Mouse (Mus musculus) liver, embryonic 16.5 days (tissue): ENCODE results near the gene Tnfrsf13c. TPM values are rescaled to one million over a fixed set of nuclear protein-coding genes. Genes with fewer than 3 reads are reported as not detected.

Source experiments
- ATAC-seq: fragments of 200-750 bp; cut with Nextera tagmentation; 2 replicates; pipeline ENCODE4 v1.8.0; 2017; ENCODE audit warnings: low read depth, mild to moderate bottlenecking, moderate number of reproducible peaks, moderate library complexity
- H3K27ac ChIP-seq: fragments of 300-500 bp; sonication (generic); 2 replicates; pipeline ENCODE4 v1.5.1; 2014; ENCODE audit warnings: mild to moderate bottlenecking, low read length
- H3K27me3 ChIP-seq: fragments of 300-500 bp; sonication (generic); 2 replicates; pipeline ENCODE4 v1.6.1; 2014; ENCODE audit warnings: low read depth, low read length, mixed read lengths; ENCODE audit not compliant: control insufficient read depth, insufficient read depth
- H3K36me3 ChIP-seq: fragments of 300-500 bp; sonication (generic); 2 replicates; pipeline ENCODE4 v1.6.1; 2014; ENCODE audit warnings: mild to moderate bottlenecking; ENCODE audit not compliant: control insufficient read depth, insufficient read depth
- H3K4me1 ChIP-seq: fragments of 300-500 bp; sonication (generic); 2 replicates; pipeline ENCODE4 v1.6.1; 2014; ENCODE audit warnings: low read depth, low read length, mixed read lengths; ENCODE audit not compliant: control insufficient read depth
- H3K4me2 ChIP-seq: fragments of 300-500 bp; sonication (generic); 2 replicates; pipeline ENCODE4 v1.6.1; 2014; ENCODE audit warnings: low read depth, low read length, mixed read lengths
- H3K4me3 ChIP-seq: fragments of 300-500 bp; sonication (generic); 2 replicates; pipeline ENCODE4 v1.5.1; 2014; ENCODE audit warnings: low read depth, mild to moderate bottlenecking, low read length
- H3K9ac ChIP-seq: fragments of 300-500 bp; sonication (generic); 2 replicates; pipeline ENCODE4 v1.6.1; 2014; ENCODE audit warnings: low read depth, low read length
- H3K9me3 ChIP-seq: fragments of 300-500 bp; sonication (generic); replicated peaks from 2 replicates; pipeline ENCODE4 v1.6.1; 2016; ENCODE audit warnings: low read length; ENCODE audit not compliant: control insufficient read depth
- WGBS: fragments of 180-500 bp; shearing (Covaris S2); extraction: QIAGEN DNeasy Blood & Tissue Kit; methylation state at CpG from one replicate; pipeline ENCODE4 v1.1.7; 2014; ENCODE audit not compliant: insufficient replicate concordance; 5-methylcytosine and 5-hydroxymethylcytosine counted together
- polyA plus RNA-seq: library from polyadenylated mRNA; unstranded; fragments of >200 nt; fragmentation: Nextera tagmentation; extraction: Ambion mirVana; gene quantifications from 2 replicates; pipeline ENCODE4 v1.2.1, GENCODE M21; 2015

Tnfrsf13c gene
- polyA plus RNA-seq, 1 experiment from 2014 or later: 0.93 TPM

GRCm38 (mm10) chr15:82221104-82221860, 2.9 kb downstream of the Tnfrsf13c start:
- no peak overlapping the region for H3K4me2 ChIP-seq
- H3K36me3 ChIP-seq: no peaks in the 10 kb centered on the region
- H3K27me3 ChIP-seq: peaks cover 57% of the 10 kb centered on the region
- no peak overlapping the region for H3K27ac ChIP-seq
- no peaks in the 10 kb centered on the region for H3K9me3 ChIP-seq
- H3K4me1 ChIP-seq: peaks cover 15% of the 10 kb centered on the region
- no peak overlapping the region for H3K4me3 ChIP-seq
- no peak for ATAC-seq
- WGBS: 68% methylated on average over 14 of the region's 14 CpGs
- H3K9ac ChIP-seq: no peak overlapping the region

- no peak for ATAC-seq
- Histone ChIP-seq H3K27ac (no peak overlapping the region), H3K4me2 (no peak overlapping the region), H3K36me3 (no peaks in the 10 kb centered on the region), H3K9me3 (no peaks in the 10 kb centered on the region), H3K4me1 (peaks cover 15% of the 10 kb centered on the region), H3K4me3 (no peak overlapping the region), H3K9ac (no peak overlapping the region), H3K27me3 (peaks cover 66% of the 10 kb centered on the region)
- 57% methylated on average over 12 of the region's 12 CpGs for WGBS
Measured at GRCm38 (mm10) chr15:82220003-82220675, 4.0 kb downstream of the Tnfrsf13c start.

GRCm38 (mm10) chr15:82218778-82219666, 5.1 kb downstream of the Tnfrsf13c start:
- no peak overlapping the region for H3K4me3 ChIP-seq
- peaks cover 4% of the 10 kb centered on the region for H3K4me1 ChIP-seq
- no peak overlapping the region for H3K4me2 ChIP-seq
- H3K27me3 ChIP-seq: peaks cover 64% of the 10 kb centered on the region
- no peak overlapping the region for H3K27ac ChIP-seq
- H3K36me3 ChIP-seq: no peaks in the 10 kb centered on the region
- no peak overlapping the region for H3K9ac ChIP-seq
- H3K9me3 ChIP-seq: no peaks in the 10 kb centered on the region
- no peak for ATAC-seq
- WGBS: 25% methylated on average over 26 of the region's 26 CpGs

- H3K4me3 ChIP-seq: no peak overlapping the region
- no peaks in the 10 kb centered on the region for H3K36me3 ChIP-seq
- 45% methylated on average over 9 of the region's 9 CpGs for WGBS
Measured at GRCm38 (mm10) chr15:82217980-82218379, 6.2 kb downstream of the Tnfrsf13c start.

GRCm38 (mm10) chr15:82217039-82217438, 7.1 kb downstream of the Tnfrsf13c start:
- Histone ChIP-seq H3K36me3 (no peaks in the 10 kb centered on the region), H3K4me2 (no peak overlapping the region), H3K27me3 (peaks cover 65% of the 10 kb centered on the region), H3K9ac (no peak overlapping the region), H3K27ac (no peak overlapping the region), H3K4me1 (peaks cover 2% of the 10 kb centered on the region), H3K4me3 (no peak overlapping the region), H3K9me3 (no peaks in the 10 kb centered on the region)
- 49% methylated on average over 7 of the region's 7 CpGs for WGBS
- ATAC-seq: no peak

More at GRCm38 (mm10) chr15:82217980-82218379, 6.2 kb downstream of the Tnfrsf13c start:
- ATAC-seq: no peak
- H3K4me2 ChIP-seq: no peak overlapping the region
- H3K9me3 ChIP-seq: no peaks in the 10 kb centered on the region
- H3K9ac ChIP-seq: no peak overlapping the region
- peaks cover 64% of the 10 kb centered on the region for H3K27me3 ChIP-seq
- H3K4me1 ChIP-seq: no peaks in the 10 kb centered on the region
- no peak overlapping the region for H3K27ac ChIP-seq

- ATAC-seq: no peak
- H3K27me3 ChIP-seq: peaks cover 72% of the 10 kb centered on the region
Measured at GRCm38 (mm10) chr15:82216142-82216827, 7.9 kb downstream of the Tnfrsf13c start.

GRCm38 (mm10) chr15:82215332-82216046, 8.7 kb downstream of the Tnfrsf13c start:
- no peak for ATAC-seq
- no peak overlapping the region for H3K4me3 ChIP-seq
- H3K36me3 ChIP-seq: no peaks in the 10 kb centered on the region
- H3K27me3 ChIP-seq: peaks cover 77% of the 10 kb centered on the region
- H3K4me2 ChIP-seq: no peak overlapping the region
- peaks cover 4% of the 10 kb centered on the region for H3K4me1 ChIP-seq
- H3K27ac ChIP-seq: no peak overlapping the region
- H3K9ac ChIP-seq: no peak overlapping the region
- 38% methylated on average over 11 of the region's 11 CpGs for WGBS
- H3K9me3 ChIP-seq: no peaks in the 10 kb centered on the region

More at GRCm38 (mm10) chr15:82216142-82216827, 7.9 kb downstream of the Tnfrsf13c start:
- WGBS: 54% methylated on average over 20 of the region's 20 CpGs
- Histone ChIP-seq H3K4me3 (no peak overlapping the region), H3K4me2 (no peak overlapping the region), H3K9ac (no peak overlapping the region), H3K9me3 (no peaks in the 10 kb centered on the region), H3K36me3 (no peaks in the 10 kb centered on the region), H3K4me1 (peaks cover 4% of the 10 kb centered on the region), H3K27ac (no peak overlapping the region)

- H3K4me2 ChIP-seq: no peak overlapping the region
- ATAC-seq: no peak
- no peak overlapping the region for H3K27ac ChIP-seq
- WGBS: 25% methylated on average over 4 of the region's 4 CpGs
- H3K4me3 ChIP-seq: no peak overlapping the region
- H3K27me3 ChIP-seq: peaks cover 80% of the 10 kb centered on the region
- no peaks in the 10 kb centered on the region for H3K36me3 ChIP-seq
- H3K4me1 ChIP-seq: peaks cover 4% of the 10 kb centered on the region
- no peak overlapping the region for H3K9ac ChIP-seq
- H3K9me3 ChIP-seq: no peaks in the 10 kb centered on the region
Measured at GRCm38 (mm10) chr15:82213222-82213621, 10.9 kb downstream of the Tnfrsf13c start.
